Mouse (Mus musculus) large intestine, adult 2 months (tissue): Measurements from ENCODE around the gene Vmn1r179. TPM values are rescaled to one million over a fixed set of nuclear protein-coding genes. Genes with fewer than 3 reads are reported as not detected.
"Not testable (repeated sequence)": the region's sequence is repeated elsewhere in the genome, so short reads cannot be mapped to it uniquely, and the experiment has no call there.

Source experiments
- DNase-seq: peaks from one replicate; pipeline ENCODE4 v3.0.0-alpha.2; 2012; ENCODE audit warnings: low read depth, low spot score
- WGBS: fragments of 180-500 bp; shearing (Covaris S2); methylation state at CpG from one replicate; pipeline ENCODE4 v1.1.7; 2018; 5-methylcytosine and 5-hydroxymethylcytosine counted together
- polyA plus RNA-seq: library from polyadenylated mRNA; depleted of rRNA; stranded (reverse); fragments of >200 nt; gene quantifications from 2 replicates; pipeline ENCODE4 v1.2.3, GENCODE M21; 2012; rRNA removed

Gene Vmn1r179
- not detected in 2 replicates for polyA plus RNA-seq

DNA sequence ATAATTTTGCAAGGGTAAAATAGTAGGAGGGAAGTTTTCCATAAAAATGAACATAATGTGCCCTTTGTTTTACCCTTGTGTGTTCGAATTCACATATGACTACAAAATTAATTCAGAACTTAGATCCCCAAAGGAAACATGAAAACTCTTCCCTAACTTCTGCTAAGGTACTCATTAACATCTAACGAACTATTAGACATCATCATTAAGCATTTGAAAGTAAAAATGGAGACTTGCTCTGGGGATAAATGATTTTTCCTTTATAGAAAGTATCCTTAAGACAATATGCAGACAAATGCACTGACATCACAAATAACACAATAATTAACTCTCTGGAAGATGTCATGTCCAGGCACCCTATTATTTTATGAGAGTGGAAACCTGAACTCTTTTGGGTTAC is at the start of gene Vmn1r179:
TSS of gene Vmn1r179 (plus strand) at position 301 of the 400 bp plus-strand sequence.
- WGBS: 36% methylated on average over 2 of the region's 2 CpGs
- DNase-seq: no peak

DNA sequence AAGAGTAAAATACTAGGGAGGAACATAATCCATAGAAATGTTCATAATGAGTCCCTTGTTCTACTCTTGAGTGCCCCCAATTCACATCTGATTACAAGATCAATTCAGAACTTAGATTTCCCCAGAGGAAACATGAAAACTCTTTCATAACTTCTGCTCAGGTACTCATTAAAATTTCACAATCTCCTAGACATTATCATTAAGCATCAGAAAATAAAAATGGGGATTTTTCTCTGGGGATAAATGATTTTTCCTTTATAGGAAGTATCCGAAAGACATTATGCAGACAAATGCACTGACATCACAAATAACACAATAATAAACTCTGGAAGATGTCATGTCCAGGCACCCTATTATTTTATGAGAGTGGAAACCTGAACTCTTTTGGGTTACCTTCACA is 35.1 kb upstream of the Vmn1r179 start, which contains the start of gene Vmn1r178:
TSS of gene Vmn1r178 (plus strand) at position 301 of the 400 bp plus-strand sequence.
- 83% methylated on average over 1 of the region's 1 CpGs for WGBS
- no peak for DNase-seq

DNA sequence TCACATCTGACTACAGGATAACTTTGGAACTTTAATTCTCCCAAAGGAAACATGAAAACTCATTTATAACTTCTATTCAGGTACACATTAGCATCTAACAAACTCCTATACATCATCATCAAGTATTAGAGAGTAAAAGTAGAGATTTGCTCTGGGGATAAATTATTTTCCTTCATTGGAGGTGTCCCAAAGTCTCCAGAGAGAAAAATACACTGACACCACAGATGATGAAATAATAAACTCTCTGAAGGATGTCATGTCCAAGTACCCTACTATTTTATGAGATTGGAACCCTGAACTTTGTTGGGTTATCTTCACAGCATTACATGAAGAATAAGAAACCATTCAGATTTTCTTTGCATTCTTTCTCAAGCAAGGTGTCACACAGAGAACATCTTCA is 23.6 kb downstream of the Vmn1r179 start, which contains the start of gene Vmn1r180:
TSS of gene Vmn1r180 (plus strand) at position 301 of the 400 bp plus-strand sequence.
- DNase-seq: no peak

- WGBS: 22% methylated on average over 3 of the region's 3 CpGs
- not testable (repeated sequence) for DNase-seq
Measured at GRCm38 (mm10) chr7:23968044-23968443, 41.3 kb downstream of the Vmn1r179 start.

DNA sequence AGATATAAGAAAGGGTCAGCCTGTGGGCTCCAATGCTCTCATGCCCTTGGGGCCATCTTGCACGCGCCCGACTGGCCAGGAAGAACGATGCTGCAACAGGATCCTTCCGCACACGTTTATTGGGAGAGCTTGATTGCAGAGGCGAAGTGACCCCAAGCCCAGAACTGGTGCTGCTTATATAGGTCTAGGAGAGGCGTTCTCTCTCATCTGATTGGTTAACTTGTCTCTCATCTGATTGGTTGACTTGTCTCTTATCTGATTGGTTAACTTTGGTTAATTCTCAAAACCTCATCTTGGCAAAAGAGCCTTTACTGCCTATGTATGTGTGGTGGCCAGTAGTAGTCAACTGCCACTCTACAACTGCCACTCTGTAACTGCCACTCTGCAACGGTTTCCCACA is 47.5 kb downstream of the Vmn1r179 start, which contains the start of gene Vmn1r181:
TSS of gene Vmn1r181 (plus strand) at position 301 of the 400 bp plus-strand sequence.
- not testable (repeated sequence) for DNase-seq
- 81% methylated on average over 9 of the region's 9 CpGs for WGBS

Other genes with a start within 250 kb of the Vmn1r179 start
- gene Vmn1r173, start 226.3 kb upstream of the Vmn1r179 start, polyA plus RNA-seq: not detected in 2 replicates
- gene Vmn1r174, start 174.7 kb upstream of the Vmn1r179 start, polyA plus RNA-seq: not detected in 2 replicates
- not detected in 2 replicates for gene Vmn1r175, start 116.3 kb upstream of the Vmn1r179 start, polyA plus RNA-seq
- gene Vmn1r176, start 89.6 kb upstream of the Vmn1r179 start, polyA plus RNA-seq: not detected in 2 replicates
- not detected in 2 replicates for gene Vmn1r177, start 60.5 kb upstream of the Vmn1r179 start, polyA plus RNA-seq
- not detected in 2 replicates for gene Vmn1r178, start 35.0 kb upstream of the Vmn1r179 start, polyA plus RNA-seq
- not detected in 2 replicates for gene Vmn1r180, start 23.7 kb downstream of the Vmn1r179 start, polyA plus RNA-seq
- not detected in 2 replicates for gene Vmn1r181, start 47.6 kb downstream of the Vmn1r179 start, polyA plus RNA-seq
- not detected in 2 replicates for gene V1rd19, start 74.7 kb downstream of the Vmn1r179 start, polyA plus RNA-seq
- not detected in 2 replicates for gene Vmn1r183, start 126.3 kb downstream of the Vmn1r179 start, polyA plus RNA-seq
- gene Zfp180, start 154.9 kb downstream of the Vmn1r179 start, polyA plus RNA-seq: 8.6 and 11.6 TPM in 2 replicates
- gene Zfp112, start 185.3 kb downstream of the Vmn1r179 start, polyA plus RNA-seq: 0.82 and 1.5 TPM in 2 replicates
- 4.1 and 6.3 TPM in 2 replicates for gene Zfp235, start 207.2 kb downstream of the Vmn1r179 start, polyA plus RNA-seq
- gene Zfp114, start 248.1 kb downstream of the Vmn1r179 start, polyA plus RNA-seq: 0.33 TPM in 1 of 2 replicates, not detected in the other